Mouse (Mus musculus) CH12.LX (cell line): ENCODE data around the gene Arhgef33.

Experiments
- CHD1 ChIP-seq: IDR thresholded peaks from 2 replicates; pipeline ENCODE4 v1.6.1; 2012; ENCODE audit warnings: low read depth, low read length, improper control_type of control experiment, inconsistent platforms
- CHD2 ChIP-seq: IDR thresholded peaks from 2 replicates; pipeline ENCODE4 v1.6.1; 2011; ENCODE audit warnings: low read length, improper control_type of control experiment
- CTCF ChIP-seq, 2 experiments: IDR thresholded peaks in 1 of 2; conservative IDR thresholded peaks in 1 of 2; 2 replicates each; pipeline ENCODE4 v1.5.1; 2011 to 2012; ENCODE audit warnings: low read depth in 2 of 2, low read length in 2 of 2, improper control_type of control experiment in 1 of 2, inconsistent platforms in 1 of 2, mild to moderate bottlenecking in 1 of 2, moderate library complexity in 1 of 2
- EP300 ChIP-seq: IDR thresholded peaks from 2 replicates; pipeline ENCODE4 v1.6.1; 2011; ENCODE audit warnings: low read length, improper control_type of control experiment
- GABPA ChIP-seq: IDR thresholded peaks from 2 replicates; pipeline ENCODE4 v1.6.1; 2012; ENCODE audit warnings: low read depth, low read length, improper control_type of control experiment, inconsistent platforms; ENCODE audit not compliant: insufficient replicate concordance
- HCFC1 ChIP-seq: IDR thresholded peaks from 2 replicates; pipeline ENCODE4 v1.6.1; 2012; ENCODE audit warnings: low read depth, mild to moderate bottlenecking, inconsistent platforms, low read length, improper control_type of control experiment
- MYC ChIP-seq: IDR thresholded peaks from 2 replicates; pipeline ENCODE4 v1.6.1; 2011; ENCODE audit warnings: low read depth, mild to moderate bottlenecking, improper control_type of control experiment, low read length
- NRF1 ChIP-seq: IDR thresholded peaks from 2 replicates; pipeline ENCODE4 v1.6.1; 2014; ENCODE audit warnings: low read depth, mild to moderate bottlenecking, inconsistent platforms, low read length, improper control_type of control experiment, moderate library complexity
- POLR2A ChIP-seq: IDR thresholded peaks from 2 replicates; pipeline ENCODE4 v1.6.1; 2011; ENCODE audit warnings: low read depth, mild to moderate bottlenecking, improper control_type of control experiment, low read length
- RCOR1 ChIP-seq: conservative IDR thresholded peaks from 2 replicates; pipeline ENCODE4 v1.6.1; 2012; ENCODE audit warnings: low read depth, mild to moderate bottlenecking, inconsistent platforms, low read length, improper control_type of control experiment
- SMC3 ChIP-seq: IDR thresholded peaks from 2 replicates; pipeline ENCODE4 v1.6.1; 2011; ENCODE audit warnings: low read depth, low read length, improper control_type of control experiment
- TBP ChIP-seq: conservative IDR thresholded peaks from 2 replicates; pipeline ENCODE4 v1.6.1; 2011; ENCODE audit warnings: low read depth, low read length, improper control_type of control experiment
- TCF12 ChIP-seq: IDR thresholded peaks from 2 replicates; pipeline ENCODE4 v1.6.1; 2014; ENCODE audit warnings: low read depth, mild to moderate bottlenecking, inconsistent platforms, low read length, improper control_type of control experiment
- UBTF ChIP-seq: IDR thresholded peaks from 2 replicates; pipeline ENCODE4 v1.6.1; 2012; ENCODE audit warnings: low read depth, mild to moderate bottlenecking, inconsistent platforms, low read length, improper control_type of control experiment, moderate library complexity

- no peak for TF ChIP-seq CTCF (conservative IDR thresholded peaks at IDR 0.05 in 1 of 2, IDR thresholded peaks at IDR 0.05 in 1 of 2; ENCODE audit: low read depth in 2 of 2, low read length in 2 of 2)
- no peak for TF ChIP-seq HCFC1
- TF ChIP-seq RCOR1 = no peak
- no peak for TF ChIP-seq EP300
- TF ChIP-seq TCF12 = no peak
- TF ChIP-seq NRF1 = no peak
- no peak for TF ChIP-seq MYC
- no peak for TF ChIP-seq UBTF
- no peak for TF ChIP-seq CHD2
- no peak for TF ChIP-seq POLR2A
- no peak for TF ChIP-seq GABPA
- no peak for TF ChIP-seq CHD1
- no peak for TF ChIP-seq SMC3
- no peak for TF ChIP-seq TBP
Measured at GRCm38 (mm10) chr17:80311761-80312160, 4.6 kb downstream of the Arhgef33 start.
